Mouse (Mus musculus) lung, adult 2 months (tissue): ENCODE results near the gene Tbc1d10a. TPM values are rescaled to one million over a fixed set of nuclear protein-coding genes. Genes with fewer than 3 reads are reported as not detected.
A peak's percentile ranks its signal among the peaks of the same experiment; 100 is the strongest.

Experiments
- DNase-seq: peaks from one replicate; pipeline ENCODE4 v3.0.0; 2022
- H3K4me1 ChIP-seq: fragments of 200-500 bp; 2 replicates; pipeline ENCODE4 v1.6.1; 2011; ENCODE audit warnings: low read length; ENCODE audit not compliant: control insufficient read depth, insufficient read depth
- H3K4me3 ChIP-seq: fragments of 200-500 bp; replicated peaks from 2 replicates; pipeline ENCODE3; 2011; ENCODE audit warnings: low read depth, mild to moderate bottlenecking, control low read depth, low read length; ENCODE audit errors: extremely low read depth
- CTCF ChIP-seq: fragments of 200-500 bp; IDR thresholded peaks from 2 replicates; pipeline ENCODE4 v1.5.1; 2011; ENCODE audit warnings: mild to moderate bottlenecking, low read length, control low read depth; ENCODE audit not compliant: insufficient read depth
- POLR2A ChIP-seq: fragments of 200-500 bp; IDR thresholded peaks from 2 replicates; pipeline ENCODE4 v1.6.1; 2011; ENCODE audit warnings: low read depth, mild to moderate bottlenecking, control low read depth, low read length, borderline replicate concordance; ENCODE audit errors: extremely low read depth
- WGBS: fragments of 180-500 bp; shearing (Covaris S2); methylation state at CpG from one replicate; pipeline ENCODE4 v1.1.7; 2018; 5-methylcytosine and 5-hydroxymethylcytosine counted together
- polyA plus RNA-seq: library from polyadenylated mRNA; depleted of rRNA; stranded (reverse); fragments of >200 nt; gene quantifications from 2 replicates; pipeline ENCODE4 v1.2.3, GENCODE M21; 2012

Gene Tbc1d10a
- polyA plus RNA-seq, 1 experiment = 72.8 TPM

DNA sequence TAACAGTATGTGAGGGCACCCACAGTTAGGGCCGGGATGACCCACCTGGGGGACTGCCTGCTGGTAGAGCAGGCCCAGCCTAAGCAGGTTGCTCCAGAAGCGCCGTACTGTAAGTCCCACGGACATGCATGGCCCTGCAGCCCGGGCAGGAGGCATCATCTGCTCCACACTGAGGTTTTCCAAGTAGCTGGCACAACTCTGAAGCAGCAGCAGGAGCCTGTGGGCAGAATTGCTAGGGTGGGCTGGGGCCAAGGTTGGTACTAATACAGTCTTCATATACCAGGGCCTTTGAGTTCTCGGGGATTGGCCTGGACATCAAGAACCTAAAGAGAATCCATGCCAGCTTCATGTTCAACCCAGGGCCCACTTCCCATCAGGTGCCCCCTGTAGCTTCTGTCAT, 36.7 kb upstream of the Tbc1d10a start:
- WGBS = 93% methylated on average over 6 of the region's 6 CpGs
- H3K4me3 ChIP-seq = no peak overlapping the region

DNA sequence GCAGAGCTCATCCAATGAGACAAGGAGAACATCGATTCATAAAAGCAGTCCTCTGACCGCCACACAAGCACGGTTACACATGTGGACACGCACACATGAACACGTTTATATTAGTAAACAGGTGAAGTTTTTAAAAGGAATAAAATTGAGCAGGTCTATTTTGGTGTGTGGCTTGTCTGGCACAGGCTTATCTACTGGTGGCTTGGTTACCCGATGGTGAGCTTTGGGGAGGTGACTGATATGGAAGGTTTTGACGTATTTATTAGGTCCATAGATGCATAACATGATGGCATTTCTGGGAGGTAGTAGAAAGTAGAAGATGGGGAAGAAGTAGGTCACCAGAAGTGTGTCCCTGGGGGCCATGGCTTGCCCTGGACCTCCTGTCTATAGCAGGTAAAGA, 32.9 kb upstream of the Tbc1d10a start:
- DNase-seq = no peak
- 92% methylated on average over 7 of the region's 7 CpGs for WGBS
- TF ChIP-seq POLR2A = no peak
- TF ChIP-seq CTCF = no peak
- Histone ChIP-seq H3K4me3 (no peak overlapping the region), H3K4me1 (no peaks in the 10 kb centered on the region; the same call in 1 of the 2 replicates)

More for the DNA sequence above, 36.7 kb upstream of the Tbc1d10a start:
- no peak for DNase-seq
- peaks cover 8% of the 10 kb centered on the region for H3K4me1 ChIP-seq
- no peak for TF ChIP-seq CTCF
- no peak for TF ChIP-seq POLR2A

DNA sequence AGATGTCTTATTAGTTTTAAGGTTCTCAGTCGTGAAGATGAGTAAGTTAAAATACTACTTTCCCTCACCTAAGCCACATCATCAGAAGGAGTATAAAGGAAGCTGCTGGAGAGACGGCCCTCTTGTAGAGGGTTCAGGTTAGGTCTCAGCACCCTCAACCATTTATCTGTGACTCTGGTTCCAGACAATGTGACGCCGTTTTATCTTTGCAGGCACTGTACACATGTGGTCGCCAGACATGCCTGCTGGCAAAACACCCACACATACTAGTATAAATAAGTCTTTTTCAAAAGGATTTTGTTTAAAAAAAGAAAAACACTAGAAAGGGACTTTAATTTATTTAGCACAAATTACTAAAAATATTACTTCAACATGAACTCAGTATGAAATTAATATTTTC, 30.9 kb upstream of the Tbc1d10a start:
- TF ChIP-seq CTCF (no peak), POLR2A (no peak)
- no peak for DNase-seq
- Histone ChIP-seq H3K4me3 (no peak overlapping the region), H3K4me1 (0 out of 2 replicates have a peak, but pooled peaks cover 2% of the 10 kb centered on the region)
- WGBS = 75% methylated on average over 5 of the region's 5 CpGs

DNA sequence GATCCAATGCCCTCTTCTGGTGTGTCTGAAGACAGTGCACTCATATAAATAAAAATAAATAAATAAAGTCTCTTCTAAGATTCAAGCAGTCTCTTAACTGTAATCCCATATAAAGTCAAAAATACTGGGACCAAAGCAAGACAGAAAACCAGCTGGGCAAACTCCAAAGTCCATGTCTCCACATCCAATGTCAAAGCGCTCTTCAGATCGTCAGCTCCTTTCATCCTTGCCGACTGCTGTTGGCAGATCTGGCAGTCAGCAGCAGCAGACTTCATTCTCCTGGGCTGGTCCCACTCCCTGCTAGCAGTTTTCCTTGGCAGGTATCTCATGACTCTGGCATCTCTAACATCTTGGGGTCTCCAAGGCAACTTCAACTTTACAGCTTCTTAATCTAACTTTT, 27.9 kb upstream of the Tbc1d10a start:
- no peak overlapping the region for H3K4me3 ChIP-seq
- no peak for DNase-seq
- 79% methylated on average over 3 of the region's 3 CpGs for WGBS
- TF ChIP-seq CTCF = no peak
- no peak for TF ChIP-seq POLR2A
- H3K4me1 ChIP-seq = peaks cover 5% of the 10 kb centered on the region; the same call in 1 of the 2 replicates

DNA sequence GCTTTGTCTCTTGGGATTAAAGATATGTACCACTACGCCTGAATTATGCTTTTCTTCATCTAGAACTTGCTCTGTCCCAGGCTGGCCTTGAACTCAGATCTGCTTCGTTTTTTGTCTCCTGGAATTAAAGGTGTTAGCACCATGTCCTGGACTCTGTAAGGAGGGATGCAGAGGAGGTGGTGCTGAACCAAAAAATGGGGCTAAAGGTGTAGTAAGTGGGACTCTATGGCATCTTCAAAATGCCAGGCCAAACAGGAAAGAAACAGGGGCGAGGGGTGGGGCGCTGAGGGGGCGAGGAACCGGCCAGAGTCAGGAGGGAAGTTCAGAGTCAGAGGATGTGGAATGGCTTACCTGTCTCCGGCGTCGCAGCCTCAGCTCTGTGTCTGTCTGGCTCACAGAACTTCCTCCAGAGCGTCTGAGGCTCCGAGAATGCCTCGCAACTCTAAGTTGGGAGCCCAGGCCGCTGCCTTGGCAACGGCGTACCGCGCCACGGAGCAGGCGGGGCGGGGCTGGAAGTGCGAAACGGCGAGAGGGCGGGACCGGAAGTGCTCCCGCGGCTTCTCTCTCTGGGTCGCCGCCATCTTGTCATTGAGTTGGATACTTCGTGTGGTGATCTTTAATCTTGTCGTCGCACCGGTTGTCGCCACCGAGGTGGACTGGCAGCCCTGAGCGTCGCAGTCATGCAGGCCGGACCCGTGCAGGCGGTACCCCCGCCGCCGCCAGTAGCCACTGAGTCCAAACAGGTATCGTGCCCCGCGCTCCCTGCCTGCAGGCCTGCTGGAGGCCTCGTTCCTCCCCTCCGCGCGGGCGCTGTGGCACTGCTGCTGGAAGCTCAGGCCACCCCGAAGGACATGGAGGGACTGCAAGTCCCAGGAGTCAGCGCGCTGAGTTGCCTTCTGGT, 26.5 kb upstream of the Tbc1d10a start, which contains the start of the genes Ccdc157 and Sf3a1:
Gene Ccdc157 (minus strand): TSS at position 486 of the 901 bp plus-strand sequence.
Gene Sf3a1 (plus strand): TSS at position 543 of the 901 bp plus-strand sequence.
- DNase-seq = peak; percentile 92
- 1% methylated on average over 54 of the region's 54 CpGs for WGBS
- H3K4me1 ChIP-seq = peaks cover 5% of the 10 kb centered on the region; the same call in 1 of the 2 replicates
- peak within 1 kb of the TSS; percentile 96 for H3K4me3 ChIP-seq
- TF ChIP-seq CTCF (no peak), POLR2A (peak; percentile 74; the same call in 1 of the 2 replicates)

DNA sequence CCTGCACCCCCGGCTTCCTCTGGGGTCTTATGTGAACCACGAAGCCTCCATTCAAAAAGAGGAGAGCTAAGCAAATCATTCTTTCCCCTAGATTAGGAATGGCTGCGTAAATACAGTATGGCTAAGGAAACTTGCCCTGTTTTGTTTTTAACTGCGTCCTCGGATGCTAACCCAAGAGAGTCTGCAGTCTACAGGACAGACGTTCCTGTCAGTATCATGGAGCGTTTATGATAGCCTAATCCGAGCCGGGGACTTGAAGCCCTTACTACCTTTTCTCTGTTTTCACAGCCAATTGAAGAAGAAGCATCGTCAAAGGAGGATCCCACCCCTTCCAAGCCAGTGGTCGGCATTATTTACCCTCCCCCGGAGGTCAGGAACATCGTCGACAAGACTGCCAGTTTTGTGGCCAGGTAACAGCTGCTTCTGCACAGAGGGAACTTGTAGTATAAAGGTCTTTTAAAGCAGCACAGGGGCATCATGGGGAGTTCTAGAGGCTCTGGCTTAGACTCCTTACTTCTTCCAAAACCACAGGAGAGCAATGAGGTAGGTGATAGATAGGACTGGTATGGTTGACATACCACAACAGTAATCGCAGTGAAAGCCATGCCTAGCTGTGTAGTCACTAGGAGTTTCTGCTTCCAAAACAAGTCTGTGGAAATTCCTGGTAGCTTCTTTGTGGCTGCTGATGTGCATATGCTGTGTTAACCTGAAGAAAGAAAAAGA, 25.7 kb upstream of the Tbc1d10a start:
- TF ChIP-seq POLR2A (no peak), CTCF (no peak)
- 5% methylated on average over 15 of the region's 15 CpGs for WGBS
- Histone ChIP-seq H3K4me3 (peak overlapping the region; percentile 96), H3K4me1 (peaks cover 5% of the 10 kb centered on the region; the same call in 1 of the 2 replicates)
- no peak for DNase-seq

DNA sequence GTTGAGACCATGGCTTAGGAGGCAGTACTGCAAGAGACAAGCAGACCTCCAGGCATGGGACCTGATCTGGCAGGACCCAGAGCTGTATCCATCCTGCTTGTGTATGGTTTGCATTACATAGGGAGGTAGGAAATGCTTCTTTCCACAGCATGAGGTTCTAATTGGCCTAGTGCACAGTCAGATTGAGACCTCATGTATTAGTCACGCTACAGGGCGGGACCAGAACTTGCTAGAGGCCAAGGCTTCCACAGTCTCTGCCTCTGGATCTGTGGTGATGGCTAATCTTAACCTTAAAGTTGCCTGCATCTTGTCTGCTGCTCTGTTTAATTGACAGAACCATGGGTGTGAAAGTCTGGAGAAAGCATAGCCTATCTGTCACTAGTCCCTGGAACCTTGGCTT, 21.9 kb upstream of the Tbc1d10a start:
- no peak overlapping the region for H3K4me3 ChIP-seq
- WGBS = 84% methylated on average over 2 of the region's 2 CpGs
- DNase-seq = no peak
- H3K4me1 ChIP-seq = peaks cover 5% of the 10 kb centered on the region; the same call in 1 of the 2 replicates
- TF ChIP-seq POLR2A = no peak
- TF ChIP-seq CTCF = no peak

DNA sequence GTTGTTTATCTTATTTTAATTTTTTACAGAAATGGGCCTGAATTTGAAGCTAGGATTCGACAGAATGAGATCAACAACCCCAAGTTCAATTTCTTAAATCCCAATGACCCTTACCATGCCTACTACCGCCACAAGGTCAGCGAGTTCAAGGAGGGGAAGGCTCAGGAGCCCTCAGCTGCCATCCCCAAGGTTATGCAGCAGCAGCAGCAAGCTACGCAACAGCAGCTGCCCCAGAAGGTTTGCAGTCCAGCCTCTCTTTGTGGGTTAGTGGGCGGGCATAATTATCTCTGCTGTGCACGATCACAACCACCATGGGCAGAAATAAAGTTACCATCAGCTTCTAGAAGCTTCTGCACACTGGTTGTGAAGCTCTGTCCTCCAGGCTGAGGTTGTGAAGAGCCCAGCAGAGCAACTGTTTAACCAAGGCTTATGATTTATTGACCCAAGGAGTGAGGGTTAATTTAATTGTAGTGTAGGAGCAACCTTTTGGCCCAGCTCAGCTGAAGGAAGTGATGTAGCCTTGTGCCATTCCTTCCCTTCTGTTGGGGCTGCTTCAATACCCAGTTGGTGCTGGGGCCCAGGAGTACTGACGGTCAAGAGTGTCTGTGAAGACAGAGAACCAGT, 20.0 kb upstream of the Tbc1d10a start:
- H3K4me3 ChIP-seq = no peak overlapping the region
- DNase-seq = no peak
- WGBS = 90% methylated on average over 7 of the region's 7 CpGs
- H3K4me1 ChIP-seq = no peaks in the 10 kb centered on the region
- no peak for TF ChIP-seq CTCF
- no peak for TF ChIP-seq POLR2A

DNA sequence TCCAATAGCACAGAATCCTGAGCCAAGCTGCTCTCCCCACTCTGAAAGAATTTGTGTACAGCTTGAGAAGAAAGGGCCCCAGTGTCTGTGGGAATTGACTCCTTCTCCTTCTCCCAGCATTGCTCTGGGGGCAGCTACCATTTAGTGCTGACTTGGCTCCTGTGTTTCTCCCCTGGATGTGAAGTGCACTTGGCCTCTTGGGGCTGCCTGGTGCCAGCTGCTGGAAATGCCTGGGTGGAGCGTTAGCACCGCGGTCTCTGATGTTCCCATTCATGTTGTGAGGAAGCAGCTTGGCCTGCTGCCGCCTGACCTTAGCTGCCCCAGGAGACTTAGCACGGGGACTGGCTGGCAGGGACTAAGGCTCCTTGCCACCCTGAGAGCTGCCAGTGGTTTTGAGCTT, 12.0 kb upstream of the Tbc1d10a start:
- Histone ChIP-seq H3K4me1 (no peaks in the 10 kb centered on the region), H3K4me3 (no peak overlapping the region)
- no peak for TF ChIP-seq CTCF
- no peak for TF ChIP-seq POLR2A
- 64% methylated on average over 5 of the region's 5 CpGs for WGBS
- DNase-seq = no peak
